Mouse (Mus musculus) lung, embryonic 15.5 days (tissue): ENCODE measurements around the gene Huwe1. TPM values are rescaled to one million over a fixed set of nuclear protein-coding genes. Genes with fewer than 3 reads are reported as not detected.

Experiments used
- ATAC-seq: fragments of 200-750 bp; cut with Nextera tagmentation; 2 replicates; pipeline ENCODE4 v1.8.0; 2017; ENCODE audit warnings: moderate number of reproducible peaks, borderline replicate concordance; ENCODE audit not compliant: low FRiP score, low TSS enrichment; ENCODE audit errors: extremely low read depth
- H3K27ac ChIP-seq: fragments of 300-500 bp; sonication (generic); 2 replicates; pipeline ENCODE4 v1.5.1; 2015; ENCODE audit warnings: moderate library complexity, mild to moderate bottlenecking, inconsistent platforms
- H3K27me3 ChIP-seq: fragments of 300-500 bp; sonication (generic); 2 replicates; pipeline ENCODE4 v1.6.1; 2015; ENCODE audit warnings: inconsistent platforms
- H3K36me3 ChIP-seq: fragments of 300-500 bp; sonication (generic); 2 replicates; pipeline ENCODE4 v1.6.1; 2015; ENCODE audit warnings: inconsistent platforms
- H3K4me1 ChIP-seq: fragments of 300-500 bp; sonication (generic); 2 replicates; pipeline ENCODE4 v1.6.1; 2015; ENCODE audit warnings: inconsistent platforms
- H3K4me2 ChIP-seq: fragments of 300-500 bp; sonication (generic); 2 replicates; pipeline ENCODE4 v1.6.1; 2015; ENCODE audit warnings: inconsistent platforms, mild to moderate bottlenecking, moderate library complexity
- H3K4me3 ChIP-seq: fragments of 300-500 bp; sonication (generic); 2 replicates; pipeline ENCODE4 v1.5.1; 2015; ENCODE audit warnings: mild to moderate bottlenecking, inconsistent platforms
- H3K9ac ChIP-seq: fragments of 300-500 bp; sonication (generic); 2 replicates; pipeline ENCODE4 v1.6.1; 2015; ENCODE audit warnings: inconsistent platforms
- H3K9me3 ChIP-seq: fragments of 300-500 bp; sonication (generic); 2 replicates; pipeline ENCODE4 v1.6.1; 2016; ENCODE audit warnings: inconsistent platforms
- WGBS: fragments of 180-500 bp; shearing (Covaris S2); methylation state at CpG from one replicate; pipeline ENCODE4 v1.1.7; 2015; 5-methylcytosine and 5-hydroxymethylcytosine counted together
- polyA plus RNA-seq: library from polyadenylated mRNA; unstranded; fragments of >200 nt; fragmentation: Nextera tagmentation; extraction: Ambion mirVana; gene quantifications from 2 replicates; pipeline ENCODE4 v1.2.1, GENCODE M21; 2015

Gene Huwe1
- polyA plus RNA-seq, 1 experiment from 2014 or later = 58.0 TPM

GRCm38 (mm10) chrX:151817712-151818111 is 17.1 kb downstream of the Huwe1 start:
- Histone ChIP-seq H3K9ac (no peak overlapping the region), H3K4me1 (no peaks in the 10 kb centered on the region), H3K4me3 (no peak overlapping the region), H3K27ac (no peak overlapping the region), H3K9me3 (no peaks in the 10 kb centered on the region), H3K36me3 (0 out of 2 replicates have a peak, but pooled peaks cover 3% of the 10 kb centered on the region), H3K4me2 (no peak overlapping the region), H3K27me3 (no peaks in the 10 kb centered on the region; the same call in 1 of the 2 replicates)
- 70% methylated on average over 3 of the region's 3 CpGs for WGBS
- ATAC-seq = no peak

- H3K9ac ChIP-seq = no peak overlapping the region
- H3K9me3 ChIP-seq = no peaks in the 10 kb centered on the region
- no peak overlapping the region for H3K27ac ChIP-seq
- no peak overlapping the region for H3K4me3 ChIP-seq
- no peak overlapping the region for H3K4me2 ChIP-seq
- no peaks in the 10 kb centered on the region; the same call in 1 of the 2 replicates for H3K27me3 ChIP-seq
- H3K4me1 ChIP-seq = no peaks in the 10 kb centered on the region
- H3K36me3 ChIP-seq = peaks cover 3% of the 10 kb centered on the region; the same call in 1 of the 2 replicates
- no peak for ATAC-seq
- WGBS = 93% methylated on average over 1 of the region's 1 CpGs
Observed at GRCm38 (mm10) chrX:151828971-151829370, 28.4 kb downstream of the Huwe1 start.

- Histone ChIP-seq H3K9me3 (no peaks in the 10 kb centered on the region), H3K4me1 (no peaks in the 10 kb centered on the region), H3K9ac (no peak overlapping the region), H3K27me3 (no peaks in the 10 kb centered on the region; the same call in 1 of the 2 replicates), H3K4me3 (no peak overlapping the region), H3K36me3 (no peaks in the 10 kb centered on the region), H3K27ac (no peak overlapping the region), H3K4me2 (no peak overlapping the region)
- no peak for ATAC-seq
Observed at GRCm38 (mm10) chrX:151831260-151831659, 30.7 kb downstream of the Huwe1 start.

- Histone ChIP-seq H3K9me3 (no peaks in the 10 kb centered on the region), H3K36me3 (no peaks in the 10 kb centered on the region), H3K4me2 (no peak overlapping the region), H3K27ac (no peak overlapping the region), H3K27me3 (no peaks in the 10 kb centered on the region), H3K9ac (no peak overlapping the region), H3K4me1 (no peaks in the 10 kb centered on the region), H3K4me3 (no peak overlapping the region)
- no peak for ATAC-seq
Observed at GRCm38 (mm10) chrX:151832982-151833381, 32.4 kb downstream of the Huwe1 start.

- H3K4me1 ChIP-seq = no peaks in the 10 kb centered on the region
- no peak overlapping the region for H3K27ac ChIP-seq
- no peaks in the 10 kb centered on the region for H3K27me3 ChIP-seq
- no peaks in the 10 kb centered on the region for H3K9me3 ChIP-seq
- 89% methylated on average over 8 of the region's 8 CpGs for WGBS
- no peak overlapping the region for H3K4me2 ChIP-seq
- no peak overlapping the region for H3K4me3 ChIP-seq
- no peak for ATAC-seq
- H3K36me3 ChIP-seq = peaks cover 21% of the 10 kb centered on the region
- no peak overlapping the region for H3K9ac ChIP-seq
Observed at GRCm38 (mm10) chrX:151859436-151859835, 58.8 kb downstream of the Huwe1 start.

GRCm38 (mm10) chrX:151910692-151911091 is 110.1 kb downstream of the Huwe1 start:
- WGBS = 72% methylated on average over 1 of the region's 1 CpGs
- H3K9me3 ChIP-seq = no peaks in the 10 kb centered on the region
- no peak for ATAC-seq
- no peak overlapping the region for H3K4me3 ChIP-seq
- H3K27ac ChIP-seq = no peak overlapping the region
- H3K4me2 ChIP-seq = no peak overlapping the region
- peaks cover 18% of the 10 kb centered on the region; the same call in 1 of the 2 replicates for H3K27me3 ChIP-seq
- no peaks in the 10 kb centered on the region for H3K4me1 ChIP-seq
- peaks cover 46% of the 10 kb centered on the region for H3K36me3 ChIP-seq
- H3K9ac ChIP-seq = no peak overlapping the region

GRCm38 (mm10) chrX:151912267-151912666 is 111.7 kb downstream of the Huwe1 start:
- Histone ChIP-seq H3K4me3 (no peak overlapping the region), H3K36me3 (peaks cover 50% of the 10 kb centered on the region), H3K4me1 (no peaks in the 10 kb centered on the region), H3K9ac (no peak overlapping the region), H3K4me2 (no peak overlapping the region), H3K9me3 (no peaks in the 10 kb centered on the region), H3K27me3 (peaks cover 19% of the 10 kb centered on the region; the same call in 1 of the 2 replicates), H3K27ac (no peak overlapping the region)
- no peak for ATAC-seq
- WGBS = 74% methylated on average over 4 of the region's 4 CpGs

GRCm38 (mm10) chrX:151929390-151929789 is 128.8 kb downstream of the Huwe1 start:
- Histone ChIP-seq H3K4me2 (no peak overlapping the region), H3K36me3 (peaks cover 61% of the 10 kb centered on the region), H3K4me3 (no peak overlapping the region), H3K4me1 (no peaks in the 10 kb centered on the region), H3K27ac (no peak overlapping the region), H3K9me3 (no peaks in the 10 kb centered on the region), H3K27me3 (peaks cover 10% of the 10 kb centered on the region; the same call in 1 of the 2 replicates), H3K9ac (no peak overlapping the region)
- WGBS = 91% methylated on average over 6 of the region's 6 CpGs
- ATAC-seq = no peak

GRCm38 (mm10) chrX:151938852-151939251 is 138.2 kb downstream of the Huwe1 start:
- no peak for ATAC-seq
- H3K4me2 ChIP-seq = no peak overlapping the region
- H3K4me3 ChIP-seq = no peak overlapping the region
- no peaks in the 10 kb centered on the region for H3K36me3 ChIP-seq
- no peaks in the 10 kb centered on the region for H3K9me3 ChIP-seq
- WGBS = 55% methylated on average over 2 of the region's 2 CpGs
- no peak overlapping the region for H3K9ac ChIP-seq
- H3K27ac ChIP-seq = no peak overlapping the region
- no peaks in the 10 kb centered on the region for H3K4me1 ChIP-seq
- H3K27me3 ChIP-seq = peaks cover 6% of the 10 kb centered on the region; the same call in 1 of the 2 replicates

GRCm38 (mm10) chrX:151946986-151947385 is 146.4 kb downstream of the Huwe1 start:
- no peak overlapping the region for H3K9ac ChIP-seq
- H3K36me3 ChIP-seq = no peaks in the 10 kb centered on the region
- no peak overlapping the region for H3K4me2 ChIP-seq
- no peaks in the 10 kb centered on the region for H3K9me3 ChIP-seq
- no peak for ATAC-seq
- H3K4me3 ChIP-seq = no peak overlapping the region
- no peaks in the 10 kb centered on the region for H3K4me1 ChIP-seq
- WGBS = 22% methylated on average over 1 of the region's 1 CpGs
- no peaks in the 10 kb centered on the region for H3K27me3 ChIP-seq
- H3K27ac ChIP-seq = no peak overlapping the region

- Histone ChIP-seq H3K4me1 (no peaks in the 10 kb centered on the region), H3K4me3 (no peak overlapping the region), H3K4me2 (no peak overlapping the region), H3K27me3 (no peaks in the 10 kb centered on the region), H3K36me3 (no peaks in the 10 kb centered on the region), H3K9ac (no peak overlapping the region), H3K27ac (no peak overlapping the region), H3K9me3 (no peaks in the 10 kb centered on the region)
- ATAC-seq = no peak
- WGBS = 75% methylated on average over 3 of the region's 3 CpGs
Observed at GRCm38 (mm10) chrX:151947781-151948180, 147.2 kb downstream of the Huwe1 start.

- ATAC-seq = no peak
- no peak overlapping the region for H3K4me2 ChIP-seq
Observed at GRCm38 (mm10) chrX:151950231-151950630, 149.6 kb downstream of the Huwe1 start.

GRCm38 (mm10) chrX:151951181-151951580 is 150.6 kb downstream of the Huwe1 start:
- ATAC-seq = no peak
- Histone ChIP-seq H3K27ac (no peak overlapping the region), H3K36me3 (no peaks in the 10 kb centered on the region), H3K4me1 (no peaks in the 10 kb centered on the region), H3K4me2 (no peak overlapping the region), H3K9me3 (no peaks in the 10 kb centered on the region), H3K9ac (no peak overlapping the region), H3K27me3 (no peaks in the 10 kb centered on the region), H3K4me3 (no peak overlapping the region)
- 46% methylated on average over 3 of the region's 3 CpGs for WGBS

More at GRCm38 (mm10) chrX:151950231-151950630, 149.6 kb downstream of the Huwe1 start:
- Histone ChIP-seq H3K4me1 (no peaks in the 10 kb centered on the region), H3K4me3 (no peak overlapping the region), H3K9me3 (no peaks in the 10 kb centered on the region), H3K9ac (no peak overlapping the region), H3K36me3 (no peaks in the 10 kb centered on the region), H3K27me3 (no peaks in the 10 kb centered on the region), H3K27ac (no peak overlapping the region)
- 32% methylated on average over 1 of the region's 1 CpGs for WGBS
